Mouse (Mus musculus) adrenal gland, adult 10 weeks (tissue): ENCODE measurements around the gene Spata31d1a. TPM values are rescaled to one million over a fixed set of nuclear protein-coding genes. Genes with fewer than 3 reads are reported as not detected.

Experiments used
- polyA plus RNA-seq: library from polyadenylated mRNA; stranded (reverse); fragments of 350-450 nt; fragmentation: Illumina TruSeq; extraction: RNeasy Lipid Tissue Mini Kit (QIAGEN cat#74804); gene quantifications from one replicate; pipeline ENCODE4 v1.2.3, GENCODE M21; 2014; ENCODE audit warnings: low read depth, low replicate concordance

Spata31d1a gene
- not detected for polyA plus RNA-seq

GRCm38 (mm10) chr13:59710230-59710629, at the start of gene Spata31d1a:
Gene Spata31d1a, minus strand, starts transcription at chr13:59710330.

GRCm38 (mm10) chr13:59746711-59747110, 36.6 kb upstream of the Spata31d1a start, which contains the start of gene 1700014D04Rik:
Gene 1700014D04Rik, minus strand, starts transcription at chr13:59746752.

GRCm38 (mm10) chr13:59731652-59732051, 21.5 kb upstream of the Spata31d1a start, which contains the start of gene Spata31d1d:
Gene Spata31d1d, minus strand, starts transcription at chr13:59731752.

GRCm38 (mm10) chr13:59711984-59712383, 1.9 kb upstream of the Spata31d1a start, which contains the start of gene Spata31d1b:
Gene Spata31d1b, plus strand, starts transcription at chr13:59712284.

GRCm38 (mm10) chr13:59694008-59694407, 16.1 kb downstream of the Spata31d1a start, which contains the start of gene 4921517D22Rik:
Gene 4921517D22Rik, minus strand, starts transcription at chr13:59694108.

GRCm38 (mm10) chr13:59675151-59676011, 34.7 kb downstream of the Spata31d1a start, which contains the start of gene Golm1:
Gene Golm1, minus strand, starts transcription at chr13:59675811.

Other genes with a start within 250 kb of the Spata31d1a start
- gene Agtpbp1, start 125.1 kb downstream of the Spata31d1a start, polyA plus RNA-seq = 53.8 TPM
- 151 TPM for gene Naa35, start 125.1 kb downstream of the Spata31d1a start, polyA plus RNA-seq
- 7.7 TPM for gene Golm1, start 34.5 kb downstream of the Spata31d1a start, polyA plus RNA-seq
- not detected for gene 4921517D22Rik, start 16.2 kb downstream of the Spata31d1a start, polyA plus RNA-seq
- not detected for gene Spata31d1b, start 2.0 kb upstream of the Spata31d1a start, polyA plus RNA-seq
- not detected for gene Spata31d1d, start 21.4 kb upstream of the Spata31d1a start, polyA plus RNA-seq
- gene 1700014D04Rik, start 36.4 kb upstream of the Spata31d1a start, polyA plus RNA-seq = not detected
- 121 TPM for gene Isca1, start 59.5 kb upstream of the Spata31d1a start, polyA plus RNA-seq
- gene Gm49354, start 71.9 kb upstream of the Spata31d1a start, polyA plus RNA-seq = not detected
- 181 TPM for gene Tut7, start 112.8 kb upstream of the Spata31d1a start, polyA plus RNA-seq